Mouse (Mus musculus) bone marrow, adult 2 months (tissue): ENCODE data around the gene Ttll9. TPM values are rescaled to one million over a fixed set of nuclear protein-coding genes. Genes with fewer than 3 reads are reported as not detected.

Experiments
- H3K27ac ChIP-seq: fragments of 200-500 bp; 2 replicates; pipeline ENCODE4 v1.5.1; 2012; ENCODE audit warnings: low read depth, mild to moderate bottlenecking, control low read depth, inconsistent platforms, low read length; ENCODE audit not compliant: control insufficient read depth, poor library complexity, insufficient read depth
- H3K4me1 ChIP-seq: fragments of 200-500 bp; 2 replicates; pipeline ENCODE4 v1.6.1; 2011; ENCODE audit warnings: low read length; ENCODE audit not compliant: control insufficient read depth, insufficient read depth
- H3K4me3 ChIP-seq: fragments of 200-500 bp; replicated peaks from 2 replicates; pipeline ENCODE3; 2011; ENCODE audit warnings: mild to moderate bottlenecking, low read depth, low read length, control low read depth; ENCODE audit not compliant: control insufficient read depth
- CTCF ChIP-seq: fragments of 200-500 bp; IDR thresholded peaks from 2 replicates; pipeline ENCODE4 v1.5.1; 2011; ENCODE audit warnings: low read length, control low read depth; ENCODE audit not compliant: control insufficient read depth, insufficient read depth
- POLR2A ChIP-seq: fragments of 200-500 bp; IDR thresholded peaks from 2 replicates; pipeline ENCODE4 v1.6.1; 2011; ENCODE audit warnings: low read depth, mild to moderate bottlenecking, control low read depth, low read length, borderline replicate concordance; ENCODE audit not compliant: control insufficient read depth
- WGBS: fragments of 180-500 bp; shearing (Covaris S2); methylation state at CpG from one replicate; pipeline ENCODE4 v1.1.7; 2018; 5-methylcytosine and 5-hydroxymethylcytosine counted together
- polyA plus RNA-seq: library from polyadenylated mRNA; stranded (reverse); fragments of >200 nt; gene quantifications from 2 replicates; pipeline ENCODE4 v1.2.4, GENCODE M21; 2011; ENCODE audit warnings: low replicate concordance; ENCODE audit not compliant: missing spikeins, insufficient read depth, insufficient read length

The Ttll9 gene
- polyA plus RNA-seq, 1 experiment: not detected

DNA sequence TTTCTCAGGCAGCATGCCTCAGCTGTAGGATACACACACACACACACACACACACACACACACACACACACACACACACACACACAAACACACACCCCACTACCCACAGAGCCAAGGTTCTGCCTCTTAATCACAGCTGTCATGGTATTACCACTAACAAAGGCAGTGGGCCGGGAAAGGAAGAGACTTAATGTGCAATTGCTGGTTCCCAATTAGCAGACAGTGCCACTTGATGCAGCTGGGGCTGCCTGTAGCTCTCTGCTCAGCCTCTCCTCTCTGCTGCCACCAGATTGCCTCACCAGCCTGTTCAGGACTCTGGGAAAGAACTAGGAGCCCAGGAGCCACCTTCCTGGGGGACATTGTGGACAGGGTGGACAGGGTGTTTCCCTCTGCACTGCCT is 23.3 kb downstream of the Ttll9 start:
- Histone ChIP-seq H3K4me1 (no peaks in the 10 kb centered on the region; the same call in 1 of the 2 replicates), H3K4me3 (no peak overlapping the region), H3K27ac (no peak overlapping the region)
- TF ChIP-seq POLR2A: no peak
- TF ChIP-seq CTCF: no peak
- WGBS: 9% methylated on average over 1 of the region's 1 CpGs

DNA sequence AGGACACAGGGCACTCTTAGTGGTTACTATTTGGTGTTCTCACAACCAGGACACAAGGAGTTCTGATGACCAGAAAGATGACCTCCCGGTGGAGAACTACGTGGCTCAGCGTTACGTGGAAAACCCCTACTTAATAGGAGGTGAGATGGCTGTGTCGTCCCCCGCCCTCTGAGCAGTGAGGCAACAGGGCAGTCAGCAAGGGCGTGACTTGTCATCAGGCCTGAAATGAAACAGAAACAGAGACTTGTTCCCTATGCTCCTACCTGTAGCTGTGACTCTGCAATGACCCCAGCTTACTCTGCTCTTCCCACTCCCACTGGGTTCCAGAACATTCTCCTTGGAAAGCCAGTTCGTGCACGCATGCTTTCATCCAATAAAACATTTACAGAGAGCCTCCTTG is 29.2 kb downstream of the Ttll9 start:
- Histone ChIP-seq H3K27ac (no peak overlapping the region), H3K4me3 (no peak overlapping the region), H3K4me1 (no peaks in the 10 kb centered on the region; the same call in 1 of the 2 replicates)
- WGBS: 81% methylated on average over 9 of the region's 9 CpGs
- TF ChIP-seq POLR2A (no peak), CTCF (no peak)

DNA sequence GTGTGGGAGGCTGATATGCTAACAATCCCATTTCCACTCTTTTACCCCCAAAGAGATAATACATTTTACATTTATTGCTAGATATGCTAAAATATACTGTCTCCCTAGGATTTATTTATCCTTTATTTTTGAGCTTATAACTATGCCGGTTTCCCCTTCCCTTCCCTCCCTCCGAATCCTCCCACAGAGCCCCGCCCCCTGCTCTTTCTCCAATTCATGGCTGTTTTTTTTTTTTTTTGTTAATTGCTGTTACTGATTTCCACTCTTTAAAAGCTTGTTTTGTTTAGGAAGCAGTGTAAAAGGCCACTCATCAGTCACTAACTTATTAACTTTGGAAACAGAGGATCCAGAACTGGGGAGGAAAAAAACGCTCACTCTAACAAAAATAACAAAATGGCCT is 34.8 kb downstream of the Ttll9 start:
- TF ChIP-seq POLR2A (no peak), CTCF (no peak)
- Histone ChIP-seq H3K4me3 (no peak overlapping the region), H3K27ac (no peak overlapping the region), H3K4me1 (no peaks in the 10 kb centered on the region)
- WGBS: 73% methylated on average over 4 of the region's 4 CpGs

DNA sequence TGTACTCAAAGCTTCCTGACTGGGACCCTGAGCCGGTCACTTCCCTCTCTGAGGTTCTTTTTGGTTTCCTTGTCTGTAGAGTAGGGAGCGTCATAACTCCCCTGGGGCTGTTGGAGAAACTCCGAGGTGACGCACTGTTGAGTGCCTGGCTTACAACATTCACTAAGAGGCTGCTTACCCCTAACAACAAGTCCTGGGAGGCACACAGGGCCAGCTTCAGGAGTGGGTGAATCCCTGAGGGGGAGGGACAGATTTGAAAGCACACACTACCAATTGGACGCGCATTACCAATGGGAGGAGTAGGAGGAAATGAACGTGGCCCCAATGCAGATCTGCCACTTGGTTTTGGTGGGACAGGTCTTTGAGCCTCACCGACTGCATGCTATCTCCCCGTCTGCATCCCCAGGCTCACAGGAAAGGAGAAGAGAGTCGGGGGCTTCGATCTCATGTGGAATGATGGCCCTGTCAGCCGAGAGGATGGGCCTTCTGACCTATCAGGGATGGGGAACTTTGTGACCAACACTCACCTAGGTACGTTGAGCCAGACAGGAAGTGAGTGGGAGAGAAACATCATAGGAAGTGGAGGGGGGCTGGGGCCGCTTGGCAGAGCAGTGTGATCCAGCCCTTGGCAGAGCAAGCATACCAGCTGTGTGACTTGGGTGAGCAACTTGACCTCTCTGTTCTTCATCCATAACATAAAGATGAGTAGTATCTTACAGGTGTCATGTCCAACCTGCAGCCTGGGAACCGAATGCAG is 40.4 kb downstream of the Ttll9 start:
- peaks cover 7% of the 10 kb centered on the region; the same call in 1 of the 2 replicates for H3K4me1 ChIP-seq
- H3K4me3 ChIP-seq: no peak overlapping the region
- no peak overlapping the region for H3K27ac ChIP-seq
- 13% methylated on average over 15 of the region's 15 CpGs for WGBS
- no peak for TF ChIP-seq CTCF
- TF ChIP-seq POLR2A: no peak

DNA sequence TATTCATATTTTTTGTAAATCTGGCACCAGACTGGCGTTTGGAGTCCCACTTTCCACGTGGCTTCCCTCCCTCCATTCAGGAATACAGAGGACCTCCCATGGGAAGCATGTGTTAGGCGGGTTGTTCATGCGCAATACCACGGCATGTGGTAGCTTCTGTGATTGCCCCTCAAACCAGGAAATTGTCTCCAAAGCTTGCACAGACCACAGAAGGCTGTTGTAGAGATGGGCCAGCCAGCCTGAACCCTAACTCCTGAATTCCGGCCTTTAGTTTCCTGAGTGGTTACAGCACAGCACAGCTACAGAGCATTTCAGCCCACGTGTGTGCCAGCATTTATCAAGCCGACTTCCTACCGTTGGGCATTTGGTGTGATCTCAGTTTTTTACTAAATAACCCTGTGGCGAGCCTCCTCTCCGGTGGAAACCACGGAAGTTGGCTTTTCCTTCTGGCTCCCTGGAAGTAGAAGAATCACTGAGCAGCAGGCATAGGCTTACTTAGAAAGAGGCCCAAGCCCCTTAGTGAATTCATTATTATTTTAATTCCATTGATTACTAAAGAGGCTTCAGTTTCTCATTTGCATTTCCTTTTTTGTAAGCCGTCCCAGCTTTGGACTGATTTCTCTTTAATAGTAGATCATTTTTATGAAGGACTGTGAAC is 41.5 kb downstream of the Ttll9 start:
- 3% methylated on average over 13 of the region's 13 CpGs for WGBS
- H3K4me1 ChIP-seq: peaks cover 7% of the 10 kb centered on the region; the same call in 1 of the 2 replicates
- H3K4me3 ChIP-seq: no peak overlapping the region
- no peak for TF ChIP-seq CTCF
- no peak for TF ChIP-seq POLR2A
- no peak overlapping the region for H3K27ac ChIP-seq

DNA sequence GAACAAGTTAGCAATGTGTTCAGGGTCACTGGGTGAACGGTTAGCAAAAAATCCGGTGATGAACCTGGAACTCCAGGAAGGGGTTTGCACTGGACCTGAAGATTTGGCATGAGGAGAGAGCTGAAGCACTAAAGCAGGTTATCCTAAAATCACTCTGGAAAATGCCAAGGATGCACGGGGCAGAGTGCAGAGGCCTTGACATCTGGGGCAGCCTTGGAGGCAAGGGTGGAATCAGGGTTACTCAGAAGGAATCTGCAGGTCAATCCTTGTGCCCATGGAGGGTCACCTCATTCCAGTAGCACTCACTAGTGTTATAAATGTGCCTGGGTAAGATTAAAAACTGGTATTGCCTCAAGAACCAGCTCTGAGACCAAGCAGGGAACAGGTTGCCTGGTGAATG is 43.7 kb downstream of the Ttll9 start:
- 86% methylated on average over 3 of the region's 3 CpGs for WGBS
- no peak overlapping the region for H3K4me3 ChIP-seq
- no peak for TF ChIP-seq POLR2A
- TF ChIP-seq CTCF: no peak
- H3K27ac ChIP-seq: no peak overlapping the region
- H3K4me1 ChIP-seq: peaks cover 7% of the 10 kb centered on the region; the same call in 1 of the 2 replicates

DNA sequence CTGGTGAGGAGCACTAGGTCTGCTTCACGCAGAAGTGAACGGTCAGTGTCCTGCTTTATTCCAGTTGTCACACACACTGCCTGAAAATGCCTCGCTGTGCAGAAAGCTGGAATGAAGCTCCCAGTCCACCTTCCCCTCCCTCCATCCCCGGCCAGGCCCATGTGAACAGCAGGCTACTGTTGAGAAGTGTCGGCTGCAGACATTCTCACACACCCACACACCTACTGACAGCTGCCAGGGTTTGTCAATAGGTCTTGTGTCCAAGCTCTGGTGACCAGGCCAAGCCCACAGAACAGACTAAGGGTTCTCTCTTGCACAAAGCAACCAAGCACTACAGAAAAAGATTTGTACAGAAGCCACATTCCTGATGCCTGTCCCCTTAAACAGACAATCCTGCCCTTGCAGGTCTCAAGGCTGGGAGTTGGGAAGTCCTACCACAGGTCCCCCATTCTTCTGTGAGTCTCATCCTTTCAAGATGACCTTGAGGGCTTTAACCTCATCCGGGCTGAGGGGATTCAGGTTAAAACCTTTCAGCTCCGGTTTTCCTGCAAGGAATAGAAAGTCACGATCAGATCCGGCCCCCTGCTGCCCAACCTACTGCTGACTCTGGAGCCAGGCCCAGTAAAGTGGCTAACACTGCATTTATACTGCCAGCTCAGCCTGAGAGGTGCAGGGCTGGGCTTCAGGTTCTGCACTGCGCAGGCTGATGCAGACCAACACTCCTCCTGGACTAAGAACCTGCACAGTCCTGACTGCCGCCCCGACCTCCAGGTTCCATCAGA is 47.1 kb downstream of the Ttll9 start:
- no peak for TF ChIP-seq POLR2A
- TF ChIP-seq CTCF: no peak
- no peak overlapping the region for H3K27ac ChIP-seq
- 83% methylated on average over 12 of the region's 12 CpGs for WGBS
- H3K4me3 ChIP-seq: no peak overlapping the region
- peaks cover 1% of the 10 kb centered on the region; the same call in 1 of the 2 replicates for H3K4me1 ChIP-seq

DNA sequence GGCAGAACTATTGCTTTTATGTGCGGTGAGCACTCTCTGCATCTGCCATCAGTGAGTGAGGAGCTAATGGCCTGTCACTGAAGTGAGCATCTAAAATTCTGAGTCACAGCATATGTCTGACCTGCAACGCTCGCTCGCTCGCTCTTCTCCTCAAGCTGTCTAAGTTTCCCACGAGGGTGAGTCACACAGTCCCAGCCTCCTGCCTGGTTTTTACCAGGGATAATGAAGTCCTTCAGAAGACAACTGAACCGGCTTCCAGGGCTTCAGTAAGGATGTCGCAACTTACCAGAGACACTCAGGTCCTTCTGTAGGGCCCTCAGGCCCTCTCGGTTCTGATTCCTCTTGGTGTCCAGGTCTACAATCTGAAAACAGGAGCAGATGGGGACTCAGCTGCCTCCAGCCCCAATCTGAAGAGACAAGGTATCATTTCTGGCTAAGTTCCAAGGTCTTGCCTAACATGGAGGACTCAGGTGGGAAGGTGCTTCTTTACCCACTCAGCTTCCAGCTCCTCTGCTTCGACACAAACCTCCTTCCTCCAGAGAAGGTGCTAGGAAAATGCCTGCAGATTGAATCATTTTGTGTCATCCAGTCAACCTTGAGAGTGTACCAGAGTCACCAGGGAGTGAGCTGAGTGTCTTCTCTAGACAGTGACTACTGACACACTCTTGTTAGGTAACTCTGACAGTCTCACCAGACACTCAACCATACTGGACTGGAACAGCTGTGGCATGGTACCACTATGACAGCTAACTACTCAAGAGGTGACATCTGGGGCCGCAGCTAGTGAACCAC is 51.6 kb downstream of the Ttll9 start:
- Histone ChIP-seq H3K4me3 (no peak overlapping the region), H3K4me1 (peaks cover 1% of the 10 kb centered on the region; the same call in 1 of the 2 replicates), H3K27ac (no peak overlapping the region)
- 78% methylated on average over 11 of the region's 11 CpGs for WGBS
- TF ChIP-seq CTCF (no peak), POLR2A (no peak)
